Mouse (Mus musculus) C2C12 (cell line): ENCODE measurements around the gene Pan3. TPM values are rescaled to one million over a fixed set of nuclear protein-coding genes. Genes with fewer than 3 reads are reported as not detected.

Source experiments
- H3K27me3 ChIP-seq: one replicate; pipeline ENCODE4 v1.6.1; 2011; ENCODE audit not compliant: control insufficient read depth, insufficient read depth, insufficient read length
- H3K36me3 ChIP-seq: one replicate; pipeline ENCODE4 v1.6.1; 2011; ENCODE audit not compliant: control insufficient read depth, insufficient read depth
- H3K4me3 ChIP-seq: one replicate; pipeline ENCODE4 v1.5.1; 2011; ENCODE audit warnings: mild to moderate bottlenecking, control low read depth; ENCODE audit not compliant: poor library complexity, insufficient read depth, severe bottlenecking
- H3K79me2 ChIP-seq: one replicate; pipeline ENCODE4 v1.6.1; 2011; ENCODE audit not compliant: control insufficient read depth, insufficient read depth
- H3K79me3 ChIP-seq: one replicate; pipeline ENCODE4 v1.6.1; 2011; ENCODE audit warnings: low read depth, control low read depth
- H3ac ChIP-seq: one replicate; pipeline ENCODE3; 2011; ENCODE audit warnings: low read depth; ENCODE audit not compliant: control insufficient read depth, insufficient read length
- CEBPB ChIP-seq: IDR thresholded peaks from one replicate; pipeline ENCODE4 v1.6.1; 2011; ENCODE audit warnings: low read depth, mild to moderate bottlenecking, control low read depth, moderate library complexity
- CTCF ChIP-seq: IDR thresholded peaks from one replicate; pipeline ENCODE4 v1.5.1; 2011; ENCODE audit not compliant: control insufficient read depth, insufficient read depth, insufficient read length
- FOSL1 ChIP-seq: IDR thresholded peaks from one replicate; pipeline ENCODE4 v1.8.0; 2011; ENCODE audit warnings: mild to moderate bottlenecking, low read length; ENCODE audit not compliant: poor library complexity, insufficient read depth, severe bottlenecking
- MAX ChIP-seq: IDR thresholded peaks from one replicate; pipeline ENCODE4 v1.6.1; 2011; ENCODE audit warnings: mild to moderate bottlenecking, control low read depth
- MYOD1 ChIP-seq: IDR thresholded peaks from one replicate; pipeline ENCODE4 v1.6.1; 2011; ENCODE audit warnings: low read depth; ENCODE audit not compliant: control insufficient read depth, insufficient read length
- MYOG ChIP-seq: IDR thresholded peaks from one replicate; pipeline ENCODE4 v1.6.1; 2011; ENCODE audit not compliant: control insufficient read depth, insufficient read length; ENCODE audit errors: extremely low read depth
- USF1 ChIP-seq: IDR thresholded peaks from one replicate; pipeline ENCODE4 v1.6.1; 2011; ENCODE audit warnings: low read depth, mild to moderate bottlenecking, control low read depth, moderate library complexity
- polyA plus RNA-seq: library from polyadenylated mRNA; unstranded; fragments of >200 nt; fragmentation: generic; extraction: Trizol; gene quantifications from one replicate; pipeline ENCODE4 v1.2.1, GENCODE M21; 2012; ENCODE audit warnings: missing spikeins

The Pan3 gene
- polyA plus RNA-seq, 1 experiment: 12.8 TPM

DNA sequence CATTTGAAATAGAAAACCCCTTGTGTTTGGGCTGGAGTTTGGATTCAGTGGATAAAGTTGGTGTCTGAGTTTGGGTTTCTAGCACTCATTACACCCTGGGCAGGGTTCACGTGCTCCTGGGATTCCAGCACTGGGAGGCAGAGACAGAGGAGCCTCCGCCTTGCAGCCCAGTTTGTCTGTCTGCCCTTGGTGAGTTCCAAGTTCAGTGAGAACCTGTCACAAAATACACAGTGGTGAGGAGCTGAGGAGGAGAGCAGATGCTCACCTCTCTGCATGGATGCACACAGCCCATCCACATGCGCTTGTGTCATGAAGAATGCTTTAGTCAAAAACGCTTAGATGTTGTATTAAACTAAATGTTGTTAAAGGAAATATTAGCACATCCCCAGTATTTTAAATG, 67.0 kb downstream of the Pan3 start:
- H3K4me3 ChIP-seq: no peak overlapping the region
- H3K79me2 ChIP-seq: peaks cover 44% of the 10 kb centered on the region
- peaks cover 9% of the 10 kb centered on the region for H3K79me3 ChIP-seq
- H3K36me3 ChIP-seq: peaks cover 14% of the 10 kb centered on the region
- TF ChIP-seq MYOD1 (no peak), MAX (no peak), CTCF (no peak), MYOG (no peak), USF1 (no peak), CEBPB (no peak), FOSL1 (no peak)
- H3K27me3 ChIP-seq: no peaks in the 10 kb centered on the region
- H3ac ChIP-seq: no peak overlapping the region

- Histone ChIP-seq H3K79me2 (peaks cover 52% of the 10 kb centered on the region), H3K36me3 (peaks cover 12% of the 10 kb centered on the region), H3ac (no peak overlapping the region), H3K27me3 (no peaks in the 10 kb centered on the region), H3K4me3 (no peak overlapping the region), H3K79me3 (peaks cover 12% of the 10 kb centered on the region)
- no peak for TF ChIP-seq MYOD1
- TF ChIP-seq CTCF: no peak
- no peak for TF ChIP-seq MYOG
- no peak for TF ChIP-seq CEBPB
- TF ChIP-seq MAX: no peak
- no peak for TF ChIP-seq USF1
- no peak for TF ChIP-seq FOSL1
Measured at GRCm38 (mm10) chr5:147497714-147498113, 67.8 kb downstream of the Pan3 start.

- peaks cover 12% of the 10 kb centered on the region for H3K79me3 ChIP-seq
- H3K79me2 ChIP-seq: peaks cover 55% of the 10 kb centered on the region
- H3K27me3 ChIP-seq: no peaks in the 10 kb centered on the region
- H3K36me3 ChIP-seq: peaks cover 16% of the 10 kb centered on the region
- TF ChIP-seq FOSL1: no peak
- no peak for TF ChIP-seq USF1
- TF ChIP-seq CTCF: no peak
- no peak for TF ChIP-seq MYOG
- TF ChIP-seq CEBPB: no peak
- TF ChIP-seq MYOD1: no peak
- no peak for TF ChIP-seq MAX
- no peak overlapping the region for H3ac ChIP-seq
- no peak overlapping the region for H3K4me3 ChIP-seq
Measured at GRCm38 (mm10) chr5:147501456-147501998, 71.6 kb downstream of the Pan3 start.

GRCm38 (mm10) chr5:147502921-147503320, 73.0 kb downstream of the Pan3 start:
- Histone ChIP-seq H3K79me2 (peaks cover 62% of the 10 kb centered on the region), H3K79me3 (peaks cover 12% of the 10 kb centered on the region), H3K36me3 (peaks cover 18% of the 10 kb centered on the region), H3ac (no peak overlapping the region), H3K4me3 (no peak overlapping the region), H3K27me3 (no peaks in the 10 kb centered on the region)
- no peak for TF ChIP-seq MYOD1
- TF ChIP-seq CEBPB: no peak
- TF ChIP-seq CTCF: no peak
- no peak for TF ChIP-seq MYOG
- TF ChIP-seq FOSL1: no peak
- no peak for TF ChIP-seq MAX
- TF ChIP-seq USF1: no peak

DNA sequence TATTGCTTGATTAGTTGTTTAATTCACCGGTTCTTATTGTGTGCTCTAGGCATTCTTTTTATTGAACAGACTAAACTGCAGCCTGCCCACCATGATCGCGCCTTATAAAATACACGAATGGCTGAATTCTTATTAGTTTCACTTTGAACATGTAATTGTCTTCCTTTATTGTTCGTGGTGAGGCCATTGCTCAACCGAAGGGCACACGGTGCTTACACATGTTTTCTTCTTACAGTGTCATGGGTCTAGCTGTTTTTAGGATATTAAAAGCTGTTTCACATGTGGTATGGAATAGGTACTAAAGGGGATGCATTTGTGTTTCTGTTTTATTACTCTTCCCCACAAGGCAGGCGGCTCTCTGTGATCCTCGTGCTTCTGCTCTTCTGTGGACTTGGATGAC, 81.4 kb downstream of the Pan3 start:
- Histone ChIP-seq H3K27me3 (no peaks in the 10 kb centered on the region), H3ac (no peak overlapping the region)
- TF ChIP-seq MYOD1 (no peak), MYOG (no peak), CEBPB (no peak), CTCF (no peak), USF1 (no peak), FOSL1 (no peak), MAX (no peak)

GRCm38 (mm10) chr5:147527006-147527405, 97.0 kb downstream of the Pan3 start:
- Histone ChIP-seq H3K79me2 (no peaks in the 10 kb centered on the region), H3K79me3 (no peaks in the 10 kb centered on the region), H3K4me3 (no peak overlapping the region), H3K27me3 (no peaks in the 10 kb centered on the region), H3ac (no peak overlapping the region), H3K36me3 (peaks cover 60% of the 10 kb centered on the region)
- TF ChIP-seq MYOD1 (no peak), CEBPB (no peak), CTCF (no peak), MYOG (no peak), FOSL1 (no peak), MAX (no peak), USF1 (no peak)

More for the DNA sequence above, 81.4 kb downstream of the Pan3 start:
- H3K79me2 ChIP-seq: peaks cover 45% of the 10 kb centered on the region
- H3K36me3 ChIP-seq: peaks cover 9% of the 10 kb centered on the region
- peaks cover 15% of the 10 kb centered on the region for H3K79me3 ChIP-seq
- H3K4me3 ChIP-seq: no peak overlapping the region
